Mouse (Mus musculus) liver, embryonic 18 days (tissue): ENCODE data around the gene Col6a4. TPM values are rescaled to one million over a fixed set of nuclear protein-coding genes. Genes with fewer than 3 reads are reported as not detected.

Experiments
- polyA plus RNA-seq: library from polyadenylated mRNA; depleted of rRNA; stranded (reverse); fragments of >200 nt; gene quantifications from 2 replicates; pipeline ENCODE4 v1.2.3, GENCODE M21; 2012; rRNA removed

The Col6a4 gene
- polyA plus RNA-seq: 0.01 and 0.04 TPM in 2 replicates

DNA sequence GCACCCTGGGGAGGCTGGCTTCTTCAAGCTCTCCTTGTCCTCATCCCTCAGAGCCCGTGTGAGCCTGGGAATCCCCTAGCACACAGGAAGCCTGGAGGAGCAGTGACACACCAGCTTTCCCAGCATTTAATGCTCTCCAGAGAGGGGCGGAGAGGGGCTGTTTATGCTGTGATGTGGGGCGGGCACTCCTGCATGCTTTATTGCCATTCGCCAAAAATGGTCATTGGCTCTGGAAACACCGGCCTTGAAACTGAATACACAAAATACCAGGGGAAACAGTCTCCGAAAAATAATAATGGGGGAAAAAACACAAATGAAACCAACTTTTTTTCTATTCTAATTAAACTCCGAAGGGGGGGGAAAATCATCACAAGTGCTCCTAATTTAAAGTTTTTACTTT is at the start of gene Col6a4:
Gene Col6a4, minus strand, starts transcription at position 101 of the 400 bp plus-strand sequence.

DNA sequence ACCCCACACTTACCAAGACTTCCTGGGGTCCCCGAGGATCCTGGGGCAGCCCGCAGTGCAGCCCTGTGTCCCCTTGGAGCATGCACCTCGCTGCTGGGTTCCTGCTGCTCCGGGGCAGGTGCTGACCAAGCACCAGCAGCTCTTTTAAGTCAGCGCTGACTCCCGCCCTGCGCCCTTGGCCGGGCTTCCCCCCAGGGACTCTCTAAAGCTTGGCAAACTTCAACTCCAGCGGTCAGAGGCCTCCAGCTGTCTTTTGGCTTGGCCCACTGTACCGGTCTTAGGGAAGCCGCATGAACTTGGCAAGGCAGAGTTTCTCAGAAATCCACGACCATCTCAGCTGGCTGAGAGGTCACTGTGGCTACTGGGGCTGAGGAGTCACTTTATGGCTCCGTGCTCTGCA is 136.1 kb downstream of the Col6a4 start, which contains the start of gene Col6a5:
Gene Col6a5, minus strand, starts transcription at position 111 of the 400 bp plus-strand sequence.

Other genes with a start within 250 kb of the Col6a4 start
- gene Col6a5, start 136.1 kb downstream of the Col6a4 start, polyA plus RNA-seq: 0.06 and 0.10 TPM in 2 replicates
- gene Glyctk, start 61.4 kb upstream of the Col6a4 start, polyA plus RNA-seq: 42.9 and 44.4 TPM in 2 replicates
- gene Wdr82, start 74.1 kb upstream of the Col6a4 start, polyA plus RNA-seq: 21.6 and 22.9 TPM in 2 replicates
- gene Ppm1m, start 103.0 kb upstream of the Col6a4 start, polyA plus RNA-seq: 15.8 and 18.3 TPM in 2 replicates
- 22.0 and 23.6 TPM in 2 replicates for gene Twf2, start 106.3 kb upstream of the Col6a4 start, polyA plus RNA-seq
- 0.79 and 0.92 TPM in 2 replicates for gene Tlr9, start 125.8 kb upstream of the Col6a4 start, polyA plus RNA-seq
- gene Alas1, start 151.9 kb upstream of the Col6a4 start, polyA plus RNA-seq: 58.8 and 90.9 TPM in 2 replicates
- 10.0 and 10.7 TPM in 2 replicates for gene Poc1a, start 184.3 kb upstream of the Col6a4 start, polyA plus RNA-seq